Mouse (Mus musculus) testis, adult 2 months (tissue): ENCODE data around the gene Rnf34. TPM values are rescaled to one million over a fixed set of nuclear protein-coding genes. Genes with fewer than 3 reads are reported as not detected.

Experiments
- H3K27ac ChIP-seq: fragments of 200-500 bp; 2 replicates; pipeline ENCODE4 v1.5.1; 2012; ENCODE audit warnings: low read depth, low read length; ENCODE audit not compliant: control insufficient read depth, insufficient read depth
- H3K27me3 ChIP-seq: fragments of 200-500 bp; 2 replicates; pipeline ENCODE4 v1.6.1; 2012; ENCODE audit warnings: mild to moderate bottlenecking, low read length, moderate library complexity; ENCODE audit not compliant: control insufficient read depth, insufficient read depth
- H3K36me3 ChIP-seq: fragments of 200-500 bp; 2 replicates; pipeline ENCODE4 v1.6.1; 2012; ENCODE audit warnings: mild to moderate bottlenecking, low read length; ENCODE audit not compliant: control insufficient read depth, insufficient read depth
- H3K4me1 ChIP-seq: fragments of 200-500 bp; 2 replicates; pipeline ENCODE4 v1.6.1; 2012; ENCODE audit warnings: low read length; ENCODE audit not compliant: control insufficient read depth, insufficient read depth
- H3K4me3 ChIP-seq: fragments of 200-500 bp; 2 replicates; pipeline ENCODE4 v1.5.1; 2012; ENCODE audit warnings: low read depth, mild to moderate bottlenecking, low read length, moderate library complexity, mixed read lengths; ENCODE audit not compliant: control insufficient read depth
- CTCF ChIP-seq: fragments of 200-500 bp; IDR thresholded peaks from 2 replicates; pipeline ENCODE4 v1.5.1; 2012; ENCODE audit warnings: low read depth, mild to moderate bottlenecking, inconsistent platforms, low read length, moderate library complexity; ENCODE audit not compliant: control insufficient read depth, insufficient read depth, insufficient replicate concordance
- POLR2A ChIP-seq: fragments of 200-500 bp; IDR thresholded peaks from 2 replicates; pipeline ENCODE4 v1.6.1; 2012; ENCODE audit warnings: low read depth, mild to moderate bottlenecking, inconsistent platforms, low read length, moderate library complexity; ENCODE audit not compliant: control insufficient read depth
- polyA plus RNA-seq: library from polyadenylated mRNA; depleted of rRNA; stranded (reverse); fragments of >200 nt; gene quantifications from 2 replicates; pipeline ENCODE4 v1.2.3, GENCODE M21; 2012

Gene Rnf34
- polyA plus RNA-seq, 1 experiment: 27.3 TPM

DNA sequence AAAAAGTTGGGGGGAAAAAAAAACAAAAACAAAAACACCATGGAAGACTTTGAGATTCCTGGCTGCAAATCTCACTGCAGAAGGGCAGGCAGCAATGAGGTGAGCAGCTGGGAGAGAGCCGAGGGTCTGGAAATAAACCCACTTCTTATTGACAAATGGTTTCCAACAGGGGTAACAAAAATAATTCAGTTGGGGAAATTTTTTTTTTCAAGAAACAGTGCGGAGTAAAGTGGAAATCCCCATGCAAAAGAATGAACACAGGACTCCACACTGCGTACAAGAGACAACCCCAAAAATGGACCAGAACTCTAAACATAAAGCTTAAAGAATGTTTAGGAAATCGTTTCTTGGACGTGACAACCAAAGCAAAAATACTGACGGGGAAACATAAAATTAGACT lies 43.4 kb downstream of the Rnf34 start:
- TF ChIP-seq POLR2A: no peak
- TF ChIP-seq CTCF: no peak
- Histone ChIP-seq H3K27me3 (no peaks in the 10 kb centered on the region), H3K4me1 (no peaks in the 10 kb centered on the region), H3K4me3 (no peak overlapping the region), H3K27ac (no peak overlapping the region), H3K36me3 (no peaks in the 10 kb centered on the region)

DNA sequence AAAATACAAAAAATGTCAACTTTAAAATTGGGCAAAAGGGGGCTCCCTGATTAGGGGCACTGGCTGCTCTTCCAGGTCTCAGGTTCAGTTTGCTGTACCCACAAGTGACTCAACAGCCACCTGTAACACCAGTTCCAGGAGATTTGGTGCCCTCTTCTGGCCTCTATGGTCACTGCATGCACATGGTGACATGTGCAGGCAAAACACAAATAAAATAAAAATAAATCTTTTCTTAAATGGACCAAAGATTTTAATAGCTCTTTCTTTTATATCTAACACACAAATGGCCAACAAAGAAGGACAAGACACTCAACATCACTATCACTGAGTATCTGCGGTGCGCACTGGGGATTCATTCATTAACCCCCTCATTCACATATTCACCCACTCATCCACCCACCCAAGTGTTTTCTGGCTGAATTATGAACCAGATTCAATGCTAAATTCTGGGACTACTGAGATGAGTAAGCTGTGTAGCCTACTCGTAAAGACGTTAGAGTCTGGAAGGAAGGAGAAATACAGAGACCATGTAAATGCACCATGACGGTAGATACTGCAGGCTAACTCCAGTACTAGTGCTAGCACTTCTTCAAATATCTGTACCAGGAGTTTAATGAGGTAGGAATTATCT lies 44.3 kb downstream of the Rnf34 start:
- Histone ChIP-seq H3K27ac (no peak overlapping the region), H3K36me3 (no peaks in the 10 kb centered on the region)

DNA sequence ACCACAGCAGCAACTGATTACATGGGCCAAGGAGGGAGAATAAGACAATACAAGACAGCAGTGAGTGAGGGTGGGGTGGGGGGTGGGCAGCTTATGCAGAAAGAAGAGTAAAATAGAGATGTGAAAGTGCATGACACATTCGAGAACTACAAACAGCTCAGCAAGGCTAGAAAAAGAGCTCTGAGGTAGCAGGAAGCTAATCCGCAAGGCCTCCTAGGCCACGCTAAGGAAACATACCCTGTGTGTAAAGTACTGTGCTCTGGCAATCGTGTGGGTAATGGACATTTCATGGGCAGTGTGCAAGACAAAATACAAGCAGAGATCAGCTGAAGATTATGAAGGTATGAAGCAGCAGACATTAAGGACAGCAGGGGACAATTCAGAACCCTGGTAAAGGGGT lies 45.0 kb downstream of the Rnf34 start:
- Histone ChIP-seq H3K36me3 (no peaks in the 10 kb centered on the region), H3K27me3 (no peaks in the 10 kb centered on the region), H3K4me3 (no peak overlapping the region), H3K4me1 (peaks cover 6% of the 10 kb centered on the region), H3K27ac (no peak overlapping the region)
- TF ChIP-seq CTCF (no peak), POLR2A (no peak)

More for the DNA sequence above, 44.3 kb downstream of the Rnf34 start:
- peak; percentile 37; the same call in 1 of the 2 replicates for TF ChIP-seq CTCF
- TF ChIP-seq POLR2A: no peak
- Histone ChIP-seq H3K4me3 (no peak overlapping the region), H3K27me3 (no peaks in the 10 kb centered on the region), H3K4me1 (peaks cover 1% of the 10 kb centered on the region)

DNA sequence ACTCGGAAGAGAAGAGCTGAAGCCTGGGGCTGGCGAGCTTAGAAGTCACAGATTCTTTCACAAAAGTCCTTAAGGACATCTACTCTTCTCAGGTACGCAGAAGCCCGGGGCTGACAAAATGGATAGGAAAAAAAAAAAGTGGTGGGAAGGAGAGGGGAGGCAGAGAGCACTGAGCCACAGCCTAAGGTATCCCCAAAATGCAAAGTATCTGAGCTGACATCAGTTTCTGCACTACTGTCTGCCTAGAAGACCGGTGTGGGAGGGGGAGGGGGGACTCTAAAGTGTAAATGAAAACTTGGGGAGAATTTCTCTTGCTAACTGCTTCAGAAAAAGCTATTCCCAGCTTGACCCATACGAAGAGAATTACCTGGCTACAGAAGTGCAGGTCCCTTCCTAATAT lies 48.3 kb downstream of the Rnf34 start:
- H3K36me3 ChIP-seq: no peaks in the 10 kb centered on the region
- TF ChIP-seq CTCF (no peak), POLR2A (no peak)
- H3K27me3 ChIP-seq: no peaks in the 10 kb centered on the region
- H3K4me3 ChIP-seq: peak overlapping the region; percentile 19
- no peak overlapping the region for H3K27ac ChIP-seq
- peaks cover 12% of the 10 kb centered on the region for H3K4me1 ChIP-seq

DNA sequence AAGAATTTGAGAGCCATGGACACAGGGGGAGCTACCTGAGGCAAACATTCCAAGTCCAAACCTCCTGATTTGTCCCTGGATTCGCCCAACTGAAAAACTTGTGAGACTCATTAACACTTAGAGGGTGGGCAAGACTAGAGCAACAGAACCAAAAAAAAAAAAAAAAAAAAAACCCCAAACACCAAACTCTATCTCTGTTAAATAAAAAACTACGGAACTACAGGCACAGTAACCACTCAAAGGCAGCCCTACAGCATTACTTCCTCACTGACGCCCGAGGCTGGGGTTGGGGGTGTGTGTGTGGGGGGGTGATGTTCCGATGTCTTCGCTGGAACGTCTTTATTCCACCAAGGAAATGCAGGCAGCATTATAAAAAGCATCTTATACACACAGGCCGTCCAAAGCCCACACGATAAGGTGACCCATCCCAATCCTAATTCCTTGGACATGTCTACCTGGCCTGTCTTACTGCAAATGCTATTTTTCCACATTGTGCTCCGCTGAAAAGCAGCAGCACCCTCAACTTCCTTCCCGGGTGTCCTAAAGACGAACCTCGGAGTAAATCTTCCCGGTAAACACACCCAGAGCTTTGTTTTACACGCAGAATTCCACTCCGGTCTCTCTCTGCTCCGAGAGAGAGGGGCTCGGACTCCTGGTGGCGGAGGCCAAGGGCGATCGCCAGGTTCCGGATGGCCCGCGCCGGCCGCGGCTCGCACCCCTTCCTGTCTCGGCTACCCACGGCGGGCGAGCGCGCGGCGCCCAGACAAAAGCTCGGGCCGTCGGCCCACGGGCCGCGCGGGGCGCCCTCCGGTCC lies 49.3 kb downstream of the Rnf34 start:
- H3K4me3 ChIP-seq: peak overlapping the region; percentile 96
- H3K4me1 ChIP-seq: peaks cover 12% of the 10 kb centered on the region
- TF ChIP-seq CTCF: no peak
- no peak for TF ChIP-seq POLR2A
- no peaks in the 10 kb centered on the region for H3K27me3 ChIP-seq
- H3K27ac ChIP-seq: peak overlapping the region; percentile 31
- no peaks in the 10 kb centered on the region for H3K36me3 ChIP-seq

DNA sequence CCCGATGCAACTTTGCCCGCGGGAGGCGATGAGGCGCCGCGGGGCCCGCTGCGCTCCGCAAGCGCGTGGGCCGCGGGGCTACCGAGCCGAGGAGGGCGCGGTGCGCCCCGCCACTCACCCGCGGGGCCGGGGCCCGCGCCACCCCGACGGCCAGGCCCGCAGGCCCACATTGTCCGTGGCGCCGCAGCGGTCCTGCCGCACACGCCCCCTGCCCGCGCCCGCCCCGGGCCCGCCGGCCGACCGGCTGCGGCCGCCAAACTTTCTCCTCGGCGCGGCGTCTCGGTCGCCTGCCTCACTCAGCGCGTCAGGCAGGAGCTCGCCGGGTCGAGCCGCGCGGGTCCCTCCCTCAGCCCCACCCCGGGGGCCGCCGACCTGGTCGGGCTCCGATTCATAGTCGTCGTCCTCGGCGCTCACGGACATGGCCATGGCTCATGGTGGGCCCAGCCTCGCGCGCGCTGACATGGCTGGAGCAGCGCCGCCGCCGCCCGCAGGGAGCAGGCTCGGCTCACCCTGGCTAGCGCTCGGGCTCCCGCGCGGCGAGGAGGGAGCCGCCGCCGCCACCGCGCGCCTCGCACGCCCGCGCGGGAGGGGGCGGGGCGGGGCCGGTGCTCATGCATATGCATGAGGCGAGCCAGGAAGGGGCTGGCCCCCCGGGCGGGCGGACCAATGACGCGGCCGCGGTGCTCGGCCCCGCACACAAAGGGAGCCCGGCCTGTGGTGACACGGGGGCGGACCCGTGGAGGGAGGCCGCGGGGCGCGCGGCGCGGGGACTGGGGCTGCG lies 50.1 kb downstream of the Rnf34 start:
- peak overlapping the region; percentile 96 for H3K4me3 ChIP-seq
- peaks cover 12% of the 10 kb centered on the region for H3K4me1 ChIP-seq
- H3K27me3 ChIP-seq: no peaks in the 10 kb centered on the region
- peak overlapping the region; percentile 88 for H3K27ac ChIP-seq
- no peaks in the 10 kb centered on the region for H3K36me3 ChIP-seq
- TF ChIP-seq CTCF: no peak
- no peak for TF ChIP-seq POLR2A

DNA sequence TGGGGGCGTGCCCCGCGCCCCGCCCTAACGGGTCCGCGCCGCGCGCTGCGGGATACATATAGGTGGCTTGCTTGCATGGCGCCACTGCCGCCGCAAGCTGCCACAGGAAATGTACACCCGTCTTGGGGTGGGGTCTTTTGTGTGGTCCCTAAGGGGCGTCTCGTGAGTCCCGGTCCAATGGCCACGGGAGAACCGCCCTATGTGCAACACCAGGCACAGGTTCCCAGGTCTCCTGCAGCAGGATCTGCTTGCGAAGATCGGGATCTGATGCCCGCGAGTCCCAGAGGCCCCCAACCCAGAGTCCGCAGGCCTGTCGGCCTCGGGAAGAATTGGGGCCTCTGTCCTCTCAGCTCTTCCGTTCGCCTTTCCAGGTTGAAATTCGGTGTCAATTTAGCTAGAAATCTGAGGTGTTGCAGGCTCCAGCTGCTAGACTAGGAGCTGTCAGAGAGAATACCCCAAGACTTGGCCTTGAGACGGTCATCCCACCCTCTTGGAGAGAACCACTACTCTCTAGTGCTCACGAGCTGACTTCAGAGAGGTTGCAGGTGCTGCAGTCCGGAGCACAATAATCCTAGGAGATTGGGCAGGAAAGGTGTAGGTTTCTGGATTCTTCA lies 50.8 kb downstream of the Rnf34 start:
- peak overlapping the region; percentile 79 for H3K27ac ChIP-seq
- peak overlapping the region; percentile 96 for H3K4me3 ChIP-seq
- peaks cover 12% of the 10 kb centered on the region for H3K4me1 ChIP-seq
- no peak for TF ChIP-seq POLR2A
- TF ChIP-seq CTCF: no peak
- no peaks in the 10 kb centered on the region for H3K36me3 ChIP-seq
- H3K27me3 ChIP-seq: no peaks in the 10 kb centered on the region
